Mouse (Mus musculus) cortical plate, adult 2 months (tissue): ENCODE results near the gene Tmprss15.

Experiments used
- CTCF ChIP-seq: fragments of 200-500 bp; IDR thresholded peaks from 2 replicates; pipeline ENCODE4 v1.5.1; 2011; ENCODE audit warnings: mild to moderate bottlenecking, control low read depth, low read length; ENCODE audit not compliant: insufficient read depth; ENCODE audit errors: extremely low read depth
- POLR2A ChIP-seq: fragments of 200-500 bp; IDR thresholded peaks from 2 replicates; pipeline ENCODE4 v1.6.1; 2011; ENCODE audit warnings: mild to moderate bottlenecking, low read length, control low read depth; ENCODE audit not compliant: insufficient read depth; ENCODE audit errors: extremely low read depth

GRCm38 (mm10) chr16:79002812-79003211 is 88.1 kb downstream of the Tmprss15 start:
- TF ChIP-seq CTCF (no peak), POLR2A (no peak)
